Mouse (Mus musculus) forebrain, embryonic 16.5 days (tissue): Measurements from ENCODE around the gene Vps45. TPM values are rescaled to one million over a fixed set of nuclear protein-coding genes. Genes with fewer than 3 reads are reported as not detected.
A peak's percentile ranks its signal among the peaks of the same experiment; 100 is the strongest.

Experiments used
- ATAC-seq: fragments of 200-750 bp; cut with Nextera tagmentation; 2 replicates; pipeline ENCODE4 v1.8.0; 2017; ENCODE audit warnings: mild to moderate bottlenecking, moderate library complexity
- H3K27ac ChIP-seq: fragments of 300-500 bp; sonication (generic); 2 replicates; pipeline ENCODE4 v1.5.1; 2014; ENCODE audit warnings: low read length, control low read depth
- H3K27me3 ChIP-seq: fragments of 300-500 bp; sonication (generic); replicated peaks from 2 replicates; pipeline ENCODE4 v1.6.1; 2014; ENCODE audit warnings: low read length; ENCODE audit not compliant: control insufficient read depth, insufficient read depth
- H3K36me3 ChIP-seq: fragments of 300-500 bp; sonication (generic); 2 replicates; pipeline ENCODE4 v1.6.1; 2014; ENCODE audit not compliant: control insufficient read depth, insufficient read depth
- H3K4me1 ChIP-seq: fragments of 300-500 bp; sonication (generic); replicated peaks from 2 replicates; pipeline ENCODE4 v1.6.1; 2014; ENCODE audit warnings: low read length; ENCODE audit not compliant: control insufficient read depth, insufficient read depth
- H3K4me2 ChIP-seq: fragments of 300-500 bp; sonication (generic); 2 replicates; pipeline ENCODE4 v1.6.1; 2014; ENCODE audit warnings: mild to moderate bottlenecking, low read length, control low read depth
- H3K4me3 ChIP-seq: fragments of 300-500 bp; sonication (generic); replicated peaks from 2 replicates; pipeline ENCODE4 v1.5.1; 2014; ENCODE audit warnings: mild to moderate bottlenecking, low read length, control low read depth
- H3K9ac ChIP-seq: fragments of 300-500 bp; sonication (generic); replicated peaks from 2 replicates; pipeline ENCODE4 v1.6.1; 2014; ENCODE audit warnings: low read depth, low read length, control low read depth
- H3K9me3 ChIP-seq: fragments of 300-500 bp; sonication (generic); 2 replicates; pipeline ENCODE4 v1.6.1; 2016; ENCODE audit warnings: low read length; ENCODE audit not compliant: control insufficient read depth
- WGBS: fragments of 180-500 bp; shearing (Covaris S2); extraction: QIAGEN DNeasy Blood & Tissue Kit; methylation state at CpG from one replicate; pipeline ENCODE4 v1.1.7; 2014; 5-methylcytosine and 5-hydroxymethylcytosine counted together
- polyA plus RNA-seq: library from polyadenylated mRNA; unstranded; fragments of >200 nt; fragmentation: Nextera tagmentation; extraction: Ambion mirVana; gene quantifications from 2 replicates; pipeline ENCODE4 v1.2.1, GENCODE M21; 2015

The Vps45 gene
- polyA plus RNA-seq, 1 experiment from 2014 or later = 55.3 TPM

GRCm38 (mm10) chr3:95999308-96000079 is 58.8 kb downstream of the Vps45 start:
- WGBS = 90% methylated on average over 12 of the region's 12 CpGs
- H3K9me3 ChIP-seq = no peaks in the 10 kb centered on the region
- H3K4me1 ChIP-seq = peaks cover 19% of the 10 kb centered on the region
- H3K36me3 ChIP-seq = no peaks in the 10 kb centered on the region
- no peak overlapping the region for H3K27ac ChIP-seq
- no peak overlapping the region for H3K4me2 ChIP-seq
- H3K9ac ChIP-seq = no peak overlapping the region
- no peaks in the 10 kb centered on the region for H3K27me3 ChIP-seq
- no peak for ATAC-seq
- no peak overlapping the region for H3K4me3 ChIP-seq

GRCm38 (mm10) chr3:95997203-95997721 is 61.0 kb downstream of the Vps45 start:
- ATAC-seq = 0 out of 2 replicates have a peak, but pooled peaks have one; percentile 16
- 15% methylated on average over 9 of the region's 9 CpGs for WGBS

GRCm38 (mm10) chr3:95996451-95997073 is 61.7 kb downstream of the Vps45 start:
- Histone ChIP-seq H3K27me3 (no peaks in the 10 kb centered on the region), H3K9me3 (no peaks in the 10 kb centered on the region), H3K36me3 (peaks cover 4% of the 10 kb centered on the region; the same call in 1 of the 2 replicates), H3K4me2 (peak overlapping the region; percentile 69), H3K4me1 (peaks cover 41% of the 10 kb centered on the region), H3K9ac (peak overlapping the region; percentile 99), H3K4me3 (peak overlapping the region; percentile 81), H3K27ac (peak overlapping the region; percentile 98)
- 9% methylated on average over 6 of the region's 6 CpGs for WGBS
- ATAC-seq = no peak

More at GRCm38 (mm10) chr3:95997203-95997721, 61.0 kb downstream of the Vps45 start:
- Histone ChIP-seq H3K9me3 (no peaks in the 10 kb centered on the region), H3K36me3 (no peaks in the 10 kb centered on the region), H3K27ac (no peak overlapping the region), H3K4me3 (peak overlapping the region; percentile 81), H3K4me2 (peak overlapping the region; percentile 69), H3K9ac (0 out of 2 replicates have a peak overlapping the region, but pooled peaks have one; percentile 15), H3K4me1 (peaks cover 38% of the 10 kb centered on the region), H3K27me3 (no peaks in the 10 kb centered on the region)

GRCm38 (mm10) chr3:95995802-95996428 is 62.4 kb downstream of the Vps45 start, which contains the start of gene Plekho1:
Gene Plekho1 (minus strand): TSS chr3:95996001.
- peak; percentile 69 for ATAC-seq
- under 1% methylated on average over 59 of the region's 84 CpGs for WGBS

GRCm38 (mm10) chr3:95994975-95995801 is 63.1 kb downstream of the Vps45 start:
- H3K9me3 ChIP-seq = no peaks in the 10 kb centered on the region
- H3K9ac ChIP-seq = peak overlapping the region; percentile 99
- H3K36me3 ChIP-seq = peaks cover 18% of the 10 kb centered on the region
- no peaks in the 10 kb centered on the region for H3K27me3 ChIP-seq
- peak overlapping the region; percentile 98 for H3K27ac ChIP-seq
- under 1% methylated on average over 40 of the region's 51 CpGs for WGBS
- H3K4me3 ChIP-seq = peak overlapping the region; percentile 81
- peak; percentile 66 for ATAC-seq
- peak overlapping the region; percentile 69 for H3K4me2 ChIP-seq
- peaks cover 39% of the 10 kb centered on the region for H3K4me1 ChIP-seq

More at GRCm38 (mm10) chr3:95995802-95996428, 62.4 kb downstream of the Vps45 start, which contains the start of gene Plekho1:
- Histone ChIP-seq H3K27ac (peak within 1 kb of the TSS; percentile 98), H3K4me2 (peak within 1 kb of the TSS; percentile 69), H3K9ac (peak within 1 kb of the TSS; percentile 99), H3K27me3 (no peaks in the 10 kb centered on the region), H3K4me1 (peaks cover 41% of the 10 kb centered on the region), H3K4me3 (peak within 1 kb of the TSS; percentile 81), H3K36me3 (peaks cover 11% of the 10 kb centered on the region), H3K9me3 (no peaks in the 10 kb centered on the region)

GRCm38 (mm10) chr3:95994381-95994846 is 63.9 kb downstream of the Vps45 start:
- Histone ChIP-seq H3K4me1 (peaks cover 39% of the 10 kb centered on the region), H3K27me3 (no peaks in the 10 kb centered on the region), H3K9me3 (no peaks in the 10 kb centered on the region), H3K9ac (peak overlapping the region; percentile 99), H3K4me2 (peak overlapping the region; percentile 69), H3K27ac (peak overlapping the region; percentile 98), H3K4me3 (peak overlapping the region; percentile 81), H3K36me3 (peaks cover 22% of the 10 kb centered on the region)
- ATAC-seq = no peak
- 7% methylated on average over 6 of the region's 6 CpGs for WGBS

GRCm38 (mm10) chr3:95993881-95994280 is 64.4 kb downstream of the Vps45 start:
- peaks cover 36% of the 10 kb centered on the region for H3K4me1 ChIP-seq
- peak overlapping the region; percentile 99 for H3K9ac ChIP-seq

GRCm38 (mm10) chr3:95992990-95993603 is 65.2 kb downstream of the Vps45 start:
- 39% methylated on average over 5 of the region's 5 CpGs for WGBS
- H3K27ac ChIP-seq = no peak overlapping the region

More at GRCm38 (mm10) chr3:95993881-95994280, 64.4 kb downstream of the Vps45 start:
- H3K27ac ChIP-seq = peak overlapping the region; percentile 98
- WGBS = 20% methylated on average over 4 of the region's 4 CpGs
- no peak for ATAC-seq
- H3K36me3 ChIP-seq = peaks cover 27% of the 10 kb centered on the region
- peak overlapping the region; percentile 69 for H3K4me2 ChIP-seq
- H3K4me3 ChIP-seq = peak overlapping the region; percentile 81
- no peaks in the 10 kb centered on the region for H3K27me3 ChIP-seq
- no peaks in the 10 kb centered on the region for H3K9me3 ChIP-seq

More at GRCm38 (mm10) chr3:95992990-95993603, 65.2 kb downstream of the Vps45 start:
- Histone ChIP-seq H3K4me2 (peak overlapping the region; percentile 69), H3K4me3 (peak overlapping the region; percentile 81), H3K9ac (peak overlapping the region; percentile 99), H3K4me1 (peaks cover 36% of the 10 kb centered on the region), H3K36me3 (peaks cover 27% of the 10 kb centered on the region), H3K9me3 (no peaks in the 10 kb centered on the region), H3K27me3 (no peaks in the 10 kb centered on the region)
- no peak for ATAC-seq
